Mouse (Mus musculus) liver, postnatal 0 days (tissue): ENCODE data around the gene Procr.

Experiments
- CTCF ChIP-seq: sonication (generic); IDR thresholded peaks from 2 replicates; pipeline ENCODE4 v1.5.1; 2016; ENCODE audit warnings: antibody characterized with exemption, low read depth
- EP300 ChIP-seq: IDR thresholded peaks from 2 replicates; pipeline ENCODE4 v1.6.1; 2016; ENCODE audit warnings: antibody characterized with exemption, low read depth, mild to moderate bottlenecking

DNA sequence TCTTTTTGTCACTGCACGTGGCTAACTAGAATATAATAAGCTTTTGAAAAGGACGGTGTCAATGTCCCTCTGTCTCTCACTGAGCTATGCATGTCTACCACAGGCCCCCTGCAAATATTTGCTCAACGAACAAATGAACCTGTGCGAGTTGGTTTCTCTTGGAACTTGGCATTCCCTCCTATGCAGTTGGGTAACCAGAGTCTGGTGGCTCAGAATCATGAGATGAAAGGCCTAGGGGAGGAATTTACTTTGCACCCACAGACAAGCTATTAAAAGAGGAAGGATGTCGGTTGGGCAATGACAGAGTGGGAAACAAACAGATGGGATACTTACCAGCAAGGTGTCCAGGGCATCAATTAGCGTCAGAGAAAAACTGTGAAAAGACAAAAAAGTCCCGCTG, 24.6 kb upstream of the Procr start:
- no peak for TF ChIP-seq CTCF
- TF ChIP-seq EP300: no peak
